Mouse (Mus musculus) ES-Bruce4 (cell line): ENCODE data around the gene Spire2. TPM values are rescaled to one million over a fixed set of nuclear protein-coding genes. Genes with fewer than 3 reads are reported as not detected.
A peak's percentile ranks its signal among the peaks of the same experiment; 100 is the strongest.

Experiments used
- H3K27ac ChIP-seq: 2 replicates; pipeline ENCODE4 v1.5.1; 2012; ENCODE audit warnings: low read length, inconsistent platforms; ENCODE audit not compliant: insufficient read depth
- H3K27me3 ChIP-seq: 2 replicates; pipeline ENCODE4 v1.6.1; 2012; ENCODE audit warnings: mild to moderate bottlenecking, low read length, inconsistent platforms; ENCODE audit not compliant: control insufficient read depth, poor library complexity, insufficient read depth, severe bottlenecking
- H3K36me3 ChIP-seq: 2 replicates; pipeline ENCODE4 v1.6.1; 2012; ENCODE audit warnings: inconsistent platforms, mild to moderate bottlenecking, low read length, moderate library complexity; ENCODE audit not compliant: control insufficient read depth, poor library complexity, insufficient read depth, severe bottlenecking
- H3K4me1 ChIP-seq: one replicate; pipeline ENCODE4 v1.8.1; 2011; ENCODE audit warnings: low read length; ENCODE audit not compliant: control insufficient read depth, insufficient read depth
- H3K4me3 ChIP-seq: 2 replicates; pipeline ENCODE4 v1.5.1; 2011; ENCODE audit warnings: low read depth, mild to moderate bottlenecking, low read length
- H3K9ac ChIP-seq: 2 replicates; pipeline ENCODE4 v1.6.1; 2012; ENCODE audit warnings: low read depth, mild to moderate bottlenecking, inconsistent platforms; ENCODE audit not compliant: poor library complexity, severe bottlenecking
- H3K9me3 ChIP-seq: replicated peaks from 2 replicates; pipeline ENCODE4 v1.6.1; 2012; ENCODE audit warnings: mild to moderate bottlenecking, low read length, inconsistent platforms; ENCODE audit not compliant: control insufficient read depth, poor library complexity, insufficient read depth, severe bottlenecking
- CTCF ChIP-seq: IDR thresholded peaks from one replicate; pipeline ENCODE4 v1.8.1; 2011; ENCODE audit warnings: low read depth, low read length
- EP300 ChIP-seq: IDR thresholded peaks from 2 replicates; pipeline ENCODE4 v1.6.1; 2011; ENCODE audit warnings: low read depth, low read length; ENCODE audit not compliant: insufficient read depth
- POLR2A ChIP-seq: IDR thresholded peaks from one replicate; pipeline ENCODE4 v1.8.1; 2011; ENCODE audit warnings: low read length; ENCODE audit not compliant: insufficient read depth
- polyA plus RNA-seq: library from polyadenylated mRNA; stranded (reverse); fragments of >200 nt; gene quantifications from 2 replicates; pipeline ENCODE4 v1.2.4, GENCODE M21; 2011; ENCODE audit warnings: low read depth; ENCODE audit not compliant: missing spikeins, insufficient read depth, insufficient read length

Spire2 gene
- polyA plus RNA-seq, 1 experiment: 4.2 TPM

GRCm38 (mm10) chr8:123290679-123291078 lies 41.8 kb upstream of the Spire2 start:
- no peak overlapping the region for H3K9ac ChIP-seq
- no peaks in the 10 kb centered on the region for H3K4me1 ChIP-seq
- peaks cover 27% of the 10 kb centered on the region for H3K36me3 ChIP-seq
- no peaks in the 10 kb centered on the region for H3K27me3 ChIP-seq
- TF ChIP-seq POLR2A (no peak), EP300 (no peak), CTCF (no peak)
- H3K27ac ChIP-seq: no peak overlapping the region
- no peak overlapping the region for H3K4me3 ChIP-seq
- H3K9me3 ChIP-seq: no peaks in the 10 kb centered on the region

- TF ChIP-seq CTCF (no peak), POLR2A (no peak), EP300 (no peak)
- Histone ChIP-seq H3K27me3 (no peaks in the 10 kb centered on the region), H3K36me3 (peaks cover 32% of the 10 kb centered on the region)
These were observed 40.8 kb upstream of the Spire2 start for GRCm38 (mm10) chr8:123291716-123292115.

GRCm38 (mm10) chr8:123292281-123292680 lies 40.2 kb upstream of the Spire2 start:
- no peaks in the 10 kb centered on the region for H3K4me1 ChIP-seq
- H3K9ac ChIP-seq: no peak overlapping the region
- H3K4me3 ChIP-seq: no peak overlapping the region
- H3K9me3 ChIP-seq: no peaks in the 10 kb centered on the region
- TF ChIP-seq CTCF (no peak), EP300 (no peak), POLR2A (no peak)
- peaks cover 35% of the 10 kb centered on the region for H3K36me3 ChIP-seq
- no peak overlapping the region for H3K27ac ChIP-seq
- H3K27me3 ChIP-seq: no peaks in the 10 kb centered on the region

More at GRCm38 (mm10) chr8:123291716-123292115, 40.8 kb upstream of the Spire2 start:
- H3K9ac ChIP-seq: no peak overlapping the region
- H3K4me1 ChIP-seq: no peaks in the 10 kb centered on the region
- H3K27ac ChIP-seq: no peak overlapping the region
- no peak overlapping the region for H3K4me3 ChIP-seq
- no peaks in the 10 kb centered on the region for H3K9me3 ChIP-seq

GRCm38 (mm10) chr8:123292785-123293184 lies 39.7 kb upstream of the Spire2 start:
- TF ChIP-seq EP300 (no peak), CTCF (no peak), POLR2A (no peak)
- no peak overlapping the region for H3K27ac ChIP-seq
- H3K9ac ChIP-seq: no peak overlapping the region
- no peaks in the 10 kb centered on the region for H3K9me3 ChIP-seq
- peaks cover 35% of the 10 kb centered on the region for H3K36me3 ChIP-seq
- no peaks in the 10 kb centered on the region for H3K27me3 ChIP-seq
- no peaks in the 10 kb centered on the region for H3K4me1 ChIP-seq
- H3K4me3 ChIP-seq: no peak overlapping the region

- Histone ChIP-seq H3K4me1 (no peaks in the 10 kb centered on the region), H3K9me3 (no peaks in the 10 kb centered on the region), H3K27ac (no peak overlapping the region), H3K36me3 (peaks cover 35% of the 10 kb centered on the region), H3K27me3 (no peaks in the 10 kb centered on the region), H3K9ac (no peak overlapping the region), H3K4me3 (no peak overlapping the region)
- no peak for TF ChIP-seq POLR2A
- TF ChIP-seq CTCF: no peak
- no peak for TF ChIP-seq EP300
These were observed 34.2 kb upstream of the Spire2 start for GRCm38 (mm10) chr8:123298301-123298700.

- H3K27ac ChIP-seq: no peak overlapping the region
- no peak overlapping the region for H3K4me3 ChIP-seq
- H3K36me3 ChIP-seq: peaks cover 30% of the 10 kb centered on the region
- TF ChIP-seq POLR2A (no peak), CTCF (peak; percentile 59)
- no peaks in the 10 kb centered on the region for H3K4me1 ChIP-seq
- no peak overlapping the region for H3K9ac ChIP-seq
- H3K27me3 ChIP-seq: no peaks in the 10 kb centered on the region
- H3K9me3 ChIP-seq: no peaks in the 10 kb centered on the region
These were observed 23.8 kb upstream of the Spire2 start for GRCm38 (mm10) chr8:123308738-123309137.
